Mouse (Mus musculus) intestine, postnatal 0 days (tissue): ENCODE measurements around the gene Hist1h3f. TPM values are rescaled to one million over a fixed set of nuclear protein-coding genes. Genes with fewer than 3 reads are reported as not detected.
"Not testable (repeated sequence)": the region's sequence is repeated elsewhere in the genome, so short reads cannot be mapped to it uniquely, and the experiment has no call there.

Experiments
- ATAC-seq: fragments of 200-750 bp; cut with Nextera tagmentation; 2 replicates; pipeline ENCODE4 v1.8.0; 2017; ENCODE audit warnings: mild to moderate bottlenecking, moderate TSS enrichment, moderate library complexity
- H3K27ac ChIP-seq: fragments of 300-500 bp; sonication (generic); 2 replicates; pipeline ENCODE4 v1.5.1; 2014; ENCODE audit warnings: mild to moderate bottlenecking, low read depth, low read length, moderate library complexity
- H3K27me3 ChIP-seq: fragments of 300-500 bp; sonication (generic); replicated peaks from 2 replicates; pipeline ENCODE4 v1.6.1; 2014; ENCODE audit warnings: low read length, mixed read lengths; ENCODE audit not compliant: control insufficient read depth, insufficient read depth
- H3K36me3 ChIP-seq: fragments of 300-500 bp; sonication (generic); 2 replicates; pipeline ENCODE4 v1.6.1; 2014; ENCODE audit warnings: mild to moderate bottlenecking, moderate library complexity; ENCODE audit not compliant: control insufficient read depth, insufficient read depth
- H3K4me1 ChIP-seq: fragments of 300-500 bp; sonication (generic); replicated peaks from 2 replicates; pipeline ENCODE4 v1.6.1; 2014; ENCODE audit warnings: antibody characterized with exemption, low read length, mixed read lengths; ENCODE audit not compliant: control insufficient read depth, insufficient read depth
- H3K4me2 ChIP-seq: fragments of 300-500 bp; sonication (generic); replicated peaks from 2 replicates; pipeline ENCODE4 v1.6.1; 2014; ENCODE audit warnings: low read depth, mild to moderate bottlenecking, moderate library complexity
- H3K4me3 ChIP-seq: fragments of 300-500 bp; sonication (generic); 2 replicates; pipeline ENCODE4 v1.5.1; 2014; ENCODE audit warnings: low read depth, low read length
- H3K9ac ChIP-seq: fragments of 300-500 bp; sonication (generic); 2 replicates; pipeline ENCODE4 v1.6.1; 2014; ENCODE audit warnings: mild to moderate bottlenecking, low read depth, low read length
- H3K9me3 ChIP-seq: fragments of 300-500 bp; sonication (generic); 2 replicates; pipeline ENCODE4 v1.6.1; 2016; ENCODE audit warnings: mixed run types; ENCODE audit not compliant: control insufficient read depth
- CTCF ChIP-seq: sonication (generic); IDR thresholded peaks from 2 replicates; pipeline ENCODE4 v1.5.1; 2016; ENCODE audit warnings: low read depth, mild to moderate bottlenecking, control low read depth, antibody characterized with exemption, moderate library complexity
- WGBS: fragments of 180-500 bp; shearing (Covaris S2); extraction: QIAGEN DNeasy Blood & Tissue Kit; methylation state at CpG from one replicate; pipeline ENCODE4 v1.1.7; 2014; 5-methylcytosine and 5-hydroxymethylcytosine counted together
- polyA plus RNA-seq: library from polyadenylated mRNA; unstranded; fragments of >200 nt; fragmentation: Nextera tagmentation; extraction: Ambion mirVana; gene quantifications from 2 replicates; pipeline ENCODE4 v1.2.1, GENCODE M21; 2015

Hist1h3f gene
- polyA plus RNA-seq, 1 experiment from 2014 or later, result 0.37 TPM

GRCm38 (mm10) chr13:23574546-23575170, 30.8 kb downstream of the Hist1h3f start:
- under 1% methylated on average over 4 of the region's 39 CpGs for WGBS
- peak; percentile 29 for ATAC-seq
- H3K9ac ChIP-seq, H3K9me3 ChIP-seq, H3K27me3 ChIP-seq, H3K4me1 ChIP-seq, H3K36me3 ChIP-seq: not testable (repeated sequence)
- H3K4me2 ChIP-seq, result peak overlapping the region; percentile 69
- H3K27ac ChIP-seq, result peak overlapping the region; percentile 62; the same call in 1 of the 2 replicates
- peak overlapping the region; percentile 18; the same call in 1 of the 2 replicates for H3K4me3 ChIP-seq

- Histone ChIP-seq H3K27me3 (no peaks in the 10 kb centered on the region), H3K27ac (peak within 1 kb of the TSS; percentile 54; the same call in 1 of the 2 replicates), H3K4me2 (peak within 1 kb of the TSS; percentile 67), H3K9ac (peak within 1 kb of the TSS; percentile 46; the same call in 1 of the 2 replicates), H3K4me3 (peak within 1 kb of the TSS; percentile 34), H3K36me3 (no peaks in the 10 kb centered on the region), H3K9me3 (no peaks in the 10 kb centered on the region), H3K4me1 (peaks cover 9% of the 10 kb centered on the region; the same call in 1 of the 2 replicates)
- peak; percentile 52 for ATAC-seq
- no peak for TF ChIP-seq CTCF
- WGBS, result under 1% methylated on average over 18 of the region's 18 CpGs
These were observed 31.5 kb downstream of the Hist1h3f start, which contains the start of gene Hist1h3d for GRCm38 (mm10) chr13:23575271-23575851. Gene Hist1h3d (plus strand): TSS chr13:23575763.

GRCm38 (mm10) chr13:23575864-23576313, 32.0 kb downstream of the Hist1h3f start:
- 0% methylated on average over 9 of the region's 40 CpGs for WGBS

GRCm38 (mm10) chr13:23576351-23576881, 32.6 kb downstream of the Hist1h3f start:
- peaks cover 9% of the 10 kb centered on the region; the same call in 1 of the 2 replicates for H3K4me1 ChIP-seq
- peak overlapping the region; percentile 34 for H3K4me3 ChIP-seq
- no peak for ATAC-seq
- peak overlapping the region; percentile 9; the same call in 1 of the 2 replicates for H3K27ac ChIP-seq
- H3K36me3 ChIP-seq, result no peaks in the 10 kb centered on the region
- H3K9ac ChIP-seq, result peak overlapping the region; percentile 46; the same call in 1 of the 2 replicates
- WGBS, result 7% methylated on average over 7 of the region's 7 CpGs
- peak overlapping the region; percentile 67 for H3K4me2 ChIP-seq
- H3K9me3 ChIP-seq, result no peaks in the 10 kb centered on the region
- TF ChIP-seq CTCF, result no peak
- no peaks in the 10 kb centered on the region for H3K27me3 ChIP-seq

More at GRCm38 (mm10) chr13:23575864-23576313, 32.0 kb downstream of the Hist1h3f start:
- not testable (repeated sequence) for H3K4me1 ChIP-seq, H3K9me3 ChIP-seq, ATAC-seq, H3K36me3 ChIP-seq, H3K27me3 ChIP-seq
- peak overlapping the region; percentile 67 for H3K4me2 ChIP-seq
- peak overlapping the region; percentile 34 for H3K4me3 ChIP-seq
- H3K9ac ChIP-seq, result peak overlapping the region; percentile 46; the same call in 1 of the 2 replicates
- peak overlapping the region; percentile 54; the same call in 1 of the 2 replicates for H3K27ac ChIP-seq

- Histone ChIP-seq H3K27ac (peak overlapping the region; percentile 9; the same call in 1 of the 2 replicates), H3K4me1 (peaks cover 9% of the 10 kb centered on the region; the same call in 1 of the 2 replicates), H3K36me3 (no peaks in the 10 kb centered on the region), H3K4me3 (peak overlapping the region; percentile 34), H3K4me2 (peak overlapping the region; percentile 67), H3K9me3 (no peaks in the 10 kb centered on the region), H3K9ac (peak overlapping the region; percentile 46; the same call in 1 of the 2 replicates), H3K27me3 (no peaks in the 10 kb centered on the region)
- TF ChIP-seq CTCF, result no peak
- no peak for ATAC-seq
- WGBS, result 35% methylated on average over 6 of the region's 6 CpGs
These were observed 33.2 kb downstream of the Hist1h3f start for GRCm38 (mm10) chr13:23576906-23577639.
